Mouse (Mus musculus) G1E (cell line): ENCODE measurements around the gene Iqck. TPM values are rescaled to one million over a fixed set of nuclear protein-coding genes. Genes with fewer than 3 reads are reported as not detected.

Experiments
- ATAC-seq: 2 replicates; pipeline ENCODE4 v1.8.0; 2016; ENCODE audit warnings: mild to moderate bottlenecking; ENCODE audit not compliant: insufficient number of reproducible peaks, poor library complexity, low FRiP score, severe bottlenecking; ENCODE audit errors: extremely low read depth
- DNase-seq: peaks from one replicate; pipeline ENCODE4 v3.0.0; 2012; ENCODE audit warnings: low spot score
- H3K27me3 ChIP-seq: 2 replicates; pipeline ENCODE4 v1.6.1; 2012; ENCODE audit warnings: mild to moderate bottlenecking, low read length, inconsistent platforms; ENCODE audit not compliant: insufficient read depth
- H3K36me3 ChIP-seq: replicated peaks from 2 replicates; pipeline ENCODE3; 2012; ENCODE audit warnings: mild to moderate bottlenecking, inconsistent platforms
- H3K4me1 ChIP-seq: 2 replicates; pipeline ENCODE4 v1.6.1; 2012; ENCODE audit warnings: low read depth, low read length, inconsistent platforms, mixed read lengths; ENCODE audit not compliant: insufficient read depth
- H3K4me3 ChIP-seq: 2 replicates; pipeline ENCODE4 v1.5.1; 2012; ENCODE audit warnings: low read depth, mild to moderate bottlenecking, inconsistent platforms, low read length, moderate library complexity, mixed read lengths
- H3K9me3 ChIP-seq: replicated peaks from 2 replicates; pipeline ENCODE4 v1.6.1; 2012; ENCODE audit warnings: inconsistent platforms
- CTCF ChIP-seq: IDR thresholded peaks from 2 replicates; pipeline ENCODE4 v1.5.1; 2012; ENCODE audit warnings: low read depth, low read length, inconsistent platforms, mixed read lengths
- GATA1 ChIP-seq: IDR thresholded peaks from 2 replicates; pipeline ENCODE4 v1.6.1; 2012; ENCODE audit warnings: borderline replicate concordance, low read length, inconsistent platforms, mixed read lengths
- GATA2 ChIP-seq: IDR thresholded peaks from 2 replicates; pipeline ENCODE4 v1.6.1; 2012; ENCODE audit warnings: low read depth, low read length, inconsistent platforms, borderline replicate concordance
- POLR2AphosphoS5 ChIP-seq: IDR thresholded peaks from 2 replicates; pipeline ENCODE4 v1.6.1; 2012; ENCODE audit warnings: low read depth, low read length, inconsistent platforms; ENCODE audit not compliant: insufficient replicate concordance
- TAL1 ChIP-seq: conservative IDR thresholded peaks from 2 replicates; pipeline ENCODE4 v1.6.1; 2012; ENCODE audit warnings: low read depth, low read length, inconsistent platforms, mixed read lengths
- polyA plus RNA-seq: library from polyadenylated mRNA; stranded (reverse); fragments of >175 nt; gene quantifications from 2 replicates; pipeline ENCODE4 v1.2.3, GENCODE M21; 2012
- total RNA-seq, 2 experiments: library from RNA; stranded (forward) in 1 of 2; stranded (reverse) in 1 of 2; fragments of 200-1000 nt in 1 of 2; fragments of >200 nt in 1 of 2; fragmentation: Nextera tagmentation in 1 of 2; gene quantifications; 2 replicates each; pipeline ENCODE4 v1.2.3; 2014 to 2017

Gene Iqck
- total and polyA plus RNA-seq, 3 experiments: 0.16 to 1.3 TPM; not detected in 1

- TF ChIP-seq TAL1: no peak
- TF ChIP-seq GATA2: no peak
- TF ChIP-seq CTCF: no peak
- no peak for TF ChIP-seq GATA1
- TF ChIP-seq POLR2AphosphoS5: no peak
- no peaks in the 10 kb centered on the region for H3K9me3 ChIP-seq
- no peaks in the 10 kb centered on the region for H3K36me3 ChIP-seq
- no peaks in the 10 kb centered on the region for H3K4me1 ChIP-seq
- H3K27me3 ChIP-seq: no peaks in the 10 kb centered on the region
- ATAC-seq (no peak), DNase-seq (no peak)
- H3K4me3 ChIP-seq: no peak overlapping the region
Observed at GRCm38 (mm10) chr7:118968870-118969269, 113.3 kb downstream of the Iqck start.

GRCm38 (mm10) chr7:118971499-118971898 is 115.9 kb downstream of the Iqck start:
- no peaks in the 10 kb centered on the region for H3K27me3 ChIP-seq
- no peak overlapping the region for H3K4me3 ChIP-seq
- ATAC-seq (no peak), DNase-seq (no peak)
- no peaks in the 10 kb centered on the region for H3K36me3 ChIP-seq
- no peak for TF ChIP-seq CTCF
- TF ChIP-seq TAL1: no peak
- no peak for TF ChIP-seq POLR2AphosphoS5
- no peak for TF ChIP-seq GATA2
- TF ChIP-seq GATA1: no peak
- no peaks in the 10 kb centered on the region for H3K9me3 ChIP-seq
- H3K4me1 ChIP-seq: no peaks in the 10 kb centered on the region

- Histone ChIP-seq H3K4me3 (no peak overlapping the region), H3K27me3 (no peaks in the 10 kb centered on the region), H3K36me3 (no peaks in the 10 kb centered on the region), H3K9me3 (no peaks in the 10 kb centered on the region), H3K4me1 (no peaks in the 10 kb centered on the region)
- TF ChIP-seq GATA1 (no peak), POLR2AphosphoS5 (no peak), GATA2 (no peak), CTCF (no peak), TAL1 (no peak)
- DNase-seq (no peak), ATAC-seq (no peak)
Observed at GRCm38 (mm10) chr7:118972306-118972705, 116.8 kb downstream of the Iqck start.

GRCm38 (mm10) chr7:118973377-118973776 is 117.8 kb downstream of the Iqck start:
- ATAC-seq: no peak

GRCm38 (mm10) chr7:118975837-118976236 is 120.3 kb downstream of the Iqck start:
- TF ChIP-seq GATA2 (no peak), TAL1 (no peak), CTCF (no peak), GATA1 (no peak)
- ATAC-seq: no peak
- H3K27me3 ChIP-seq: no peaks in the 10 kb centered on the region
- DNase-seq: no peak
- H3K36me3 ChIP-seq: no peaks in the 10 kb centered on the region
- H3K9me3 ChIP-seq: no peaks in the 10 kb centered on the region
- H3K4me3 ChIP-seq: no peak overlapping the region
- H3K4me1 ChIP-seq: no peaks in the 10 kb centered on the region

More at GRCm38 (mm10) chr7:118973377-118973776, 117.8 kb downstream of the Iqck start:
- Histone ChIP-seq H3K4me1 (no peaks in the 10 kb centered on the region), H3K4me3 (no peak overlapping the region), H3K27me3 (no peaks in the 10 kb centered on the region), H3K9me3 (no peaks in the 10 kb centered on the region), H3K36me3 (no peaks in the 10 kb centered on the region)
- DNase-seq: no peak
- TF ChIP-seq GATA1 (no peak), GATA2 (no peak), TAL1 (no peak), CTCF (no peak), POLR2AphosphoS5 (no peak)

GRCm38 (mm10) chr7:118976414-118977166 is 121.0 kb downstream of the Iqck start:
- ATAC-seq (no peak), DNase-seq (no peak)
- no peaks in the 10 kb centered on the region for H3K9me3 ChIP-seq
- H3K27me3 ChIP-seq: no peaks in the 10 kb centered on the region
- H3K4me3 ChIP-seq: no peak overlapping the region
- H3K4me1 ChIP-seq: no peaks in the 10 kb centered on the region
- no peak for TF ChIP-seq POLR2AphosphoS5
- no peak for TF ChIP-seq GATA2
- no peaks in the 10 kb centered on the region for H3K36me3 ChIP-seq
